Comparison of ENCODE assay signal across 17 mouse cellular contexts in genomic region chr16:91459396-91459795, GRCm38 (mm10). TPM values are rescaled to one million over a fixed set of nuclear protein-coding genes. Genes with fewer than 3 reads are reported as not detected.
DNase-seq lines count a peak whose midpoint lies in the region; ATAC-seq and TF ChIP-seq lines count a peak whose summit lies in the region.
"Had no signal": no experiment of that assay in that cellular context is flagged by ENCODE, and none has a peak within 500 bp of the region (broad histone marks: within the 10 kb centered on the region; RNA-seq: fewer than 3 reads in every experiment).

No protein-coding gene starts in this region.

- no peak overlapping the region for H3K4me3 ChIP-seq in heart, embryonic 16.5 days (ENCODE audit: low read length)
- H3K4me3 ChIP-seq in thymus, adult 2 months (ENCODE audit: control insufficient read depth, insufficient read depth, low read length) = peak overlapping the region; percentile 30; the same call in 1 of the 2 replicates
- H3K4me3 ChIP-seq: heart, embryonic 13.5 days; limb, embryonic 12.5 days; megakaryocyte, embryonic 14.5 days; neural tube, embryonic 12.5 days had no signal

- 84% methylated on average over 3 of the region's 3 CpGs for WGBS in heart, embryonic 16.5 days
- 31% methylated on average over 3 of the region's 3 CpGs for WGBS in thymus, adult 2 months

- H3K9me3 ChIP-seq in heart, embryonic 16.5 days (replicated peaks; ENCODE audit: control insufficient read depth, low read length) = no peaks in the 10 kb centered on the region
- H3K9me3 ChIP-seq: heart, embryonic 13.5 days; limb, embryonic 12.5 days; megakaryocyte, embryonic 14.5 days; neural tube, embryonic 12.5 days had no signal

- no peaks in the 10 kb centered on the region for H3K36me3 ChIP-seq in heart, embryonic 16.5 days (ENCODE audit: control insufficient read depth, insufficient read depth)
- no peaks in the 10 kb centered on the region for H3K36me3 ChIP-seq in thymus, adult 2 months (ENCODE audit: control insufficient read depth, insufficient read depth, low read length)
- H3K36me3 ChIP-seq: heart, embryonic 13.5 days; limb, embryonic 12.5 days; neural tube, embryonic 12.5 days had no signal

- no peak for ATAC-seq in heart, embryonic 16.5 days (replicated peaks; ENCODE audit: extremely low read depth, insufficient read depth, low FRiP score)
- no peak for ATAC-seq in erythroid progenitor cell, adult 5-6 weeks (replicated peaks; ENCODE audit: low FRiP score, poor library complexity, severe bottlenecking)
- ATAC-seq: hindbrain, postnatal 0 days had no signal

- peaks cover 17% of the 10 kb centered on the region for H3K4me1 ChIP-seq in heart, embryonic 16.5 days (ENCODE audit: control insufficient read depth, insufficient read depth, low read length)
- peaks cover 51% of the 10 kb centered on the region for H3K4me1 ChIP-seq in thymus, adult 2 months (replicated peaks; ENCODE audit: control insufficient read depth, insufficient read depth, low read length)
- H3K4me1 ChIP-seq: neural tube, embryonic 12.5 days had no signal

- H3K27ac ChIP-seq in heart, embryonic 16.5 days (ENCODE audit: low read length) = peak overlapping the region; percentile 10
- peak overlapping the region; percentile 97 for H3K27ac ChIP-seq in thymus, adult 2 months (ENCODE audit: control insufficient read depth, insufficient read depth, low read length)
- H3K27ac ChIP-seq: heart, embryonic 13.5 days; hindbrain, postnatal 0 days; limb, embryonic 12.5 days; neural tube, embryonic 12.5 days had no signal

- no peaks in the 10 kb centered on the region for H3K27me3 ChIP-seq in heart, embryonic 16.5 days (ENCODE audit: control insufficient read depth, insufficient read depth, low read length)
- H3K27me3 ChIP-seq in thymus, adult 2 months (ENCODE audit: control insufficient read depth, insufficient read depth, low read length) = no peaks in the 10 kb centered on the region
- H3K27me3 ChIP-seq: heart, embryonic 13.5 days; limb, embryonic 12.5 days; megakaryocyte, embryonic 14.5 days; neural tube, embryonic 12.5 days had no signal

- no peak for TF ChIP-seq POLR2A in brain, embryonic 14.5 days (IDR thresholded peaks at IDR 0.05; ENCODE audit: borderline replicate concordance, extremely low read depth, insufficient read depth, insufficient read length, poor library complexity, severe bottlenecking)
- TF ChIP-seq POLR2A in thymus, adult 2 months (IDR thresholded peaks at IDR 0.05; ENCODE audit: control insufficient read depth, extremely low read depth, insufficient read depth, low read length, poor library complexity) = no peak

- DNase-seq in heart, adult 8-10 months (ENCODE audit: low spot score) = no peak
- DNase-seq in A20 (ENCODE audit: low read depth, low spot score) = peak; percentile 56
- DNase-seq in brain, embryonic 14.5 days (ENCODE audit: low read depth) = peak; percentile 15
- peak; percentile 53 for DNase-seq in thymus, adult 2 months
- DNase-seq in lung, postnatal 36 days = no peak
- DNase-seq: cerebellum, adult 9-10 months; embryo, embryonic 11 days; gastrocnemius, postnatal 36 days; kidney, adult 8-10 months; right cerebral cortex, postnatal 25 days had no signal

- TF ChIP-seq CTCF in brain, embryonic 14.5 days (IDR thresholded peaks at IDR 0.05; ENCODE audit: borderline replicate concordance, extremely low read depth, insufficient read depth, insufficient read length) = no peak
- TF ChIP-seq CTCF in thymus, adult 2 months (IDR thresholded peaks at IDR 0.05; ENCODE audit: borderline replicate concordance, control insufficient read depth, extremely low read depth, insufficient read depth, low read length, poor library complexity) = no peak

- peak overlapping the region; percentile 7; the same call in 1 of the 2 replicates for H3K9ac ChIP-seq in heart, embryonic 16.5 days (ENCODE audit: low read length)
- H3K9ac ChIP-seq: limb, embryonic 12.5 days; neural tube, embryonic 12.5 days had no signal

- H3K4me2 ChIP-seq in heart, embryonic 16.5 days (ENCODE audit: low read depth, low read length) = peak overlapping the region; percentile 28; the same call in 1 of the 2 replicates
- H3K4me2 ChIP-seq: heart, embryonic 13.5 days; limb, embryonic 12.5 days; neural tube, embryonic 12.5 days had no signal

RNA-seq across cellular contexts. Expression of gene Ifnar1, which starts 25.6 kb away (rescaled TPM):
- polyA plus RNA-seq in heart, embryonic 16.5 days (2015; fragmentation: Nextera tagmentation; extraction: Ambion mirVana) = 40.9 and 41.1 TPM in 2 replicates
- total RNA-seq in heart, adult 8-10 months (2022) = 10 to 100 TPM; 18.7 to 28.6 (median 22.0) TPM
- 43.7 and 54.3 TPM in 2 replicates for polyA plus RNA-seq in brain, embryonic 14.5 days (2012; rRNA removed)
- polyA plus RNA-seq in thymus, adult 2 months (2012; rRNA removed) = 47.0 and 49.1 TPM in 2 replicates
- 31.9 and 32.1 TPM in 2 replicates for total RNA-seq in erythroid progenitor cell, adult 5-6 weeks (2015; ENCODE audit: low replicate concordance)
- total RNA-seq in erythroid progenitor cell, adult 5-6 weeks (2017; ENCODE audit: low replicate concordance) = 38.1 and 46.3 TPM in 2 replicates

RNA-seq across cellular contexts. Expression of gene Il10rb, which starts 53.4 kb away (rescaled TPM):
- 71.3 and 75.1 TPM in 2 replicates for polyA plus RNA-seq in heart, embryonic 16.5 days (2015; fragmentation: Nextera tagmentation; extraction: Ambion mirVana)
- total RNA-seq in heart, adult 8-10 months (2022) = 100 to 1,000 TPM; 116 to 131 (median 129) TPM
- polyA plus RNA-seq in brain, embryonic 14.5 days (2012; rRNA removed) = 6.1 and 7.0 TPM in 2 replicates
- 28.5 and 35.6 TPM in 2 replicates for polyA plus RNA-seq in thymus, adult 2 months (2012; rRNA removed)
- total RNA-seq in erythroid progenitor cell, adult 5-6 weeks (2015; ENCODE audit: low replicate concordance) = 21.8 and 37.8 TPM in 2 replicates
- 20.5 and 33.1 TPM in 2 replicates for total RNA-seq in erythroid progenitor cell, adult 5-6 weeks (2017; ENCODE audit: low replicate concordance)

Comparison
In these comparisons a context has a peak if more than half of its experiments do, and no peak if none do; other contexts are left out.
1. DNase-seq: peak in A20 (single experiment), brain, embryonic 14.5 days (single experiment) and thymus, adult 2 months (single experiment); none in heart, adult 8-10 months (single experiment) and lung, postnatal 36 days (single experiment).